Mouse (Mus musculus) stomach, postnatal 0 days (tissue): Measurements from ENCODE around the gene Slc38a1.

Experiments
- CTCF ChIP-seq: IDR thresholded peaks from 2 replicates; pipeline ENCODE4 v1.5.1; 2016; ENCODE audit warnings: antibody characterized with exemption, low read depth, mild to moderate bottlenecking, moderate library complexity
- EP300 ChIP-seq: optimal IDR thresholded peaks from 2 replicates; pipeline ENCODE3; 2016; ENCODE audit warnings: antibody characterized with exemption

- TF ChIP-seq CTCF (no peak), EP300 (no peak)
Measured at GRCm38 (mm10) chr15:96562521-96562920, 80.2 kb downstream of the Slc38a1 start.
